Mouse (Mus musculus) embryonic fibroblast, embryonic 13.5 days (primary cell): ENCODE data around the gene Csde1.

ENCODE experiments used
- CTCF ChIP-seq: IDR thresholded peaks from 2 replicates; pipeline ENCODE4 v1.5.1; 2011; ENCODE audit warnings: mild to moderate bottlenecking, control low read depth, low read length, moderate library complexity, borderline replicate concordance; ENCODE audit not compliant: insufficient read depth
- POLR2A ChIP-seq: IDR thresholded peaks from 2 replicates; pipeline ENCODE4 v1.6.1; 2011; ENCODE audit warnings: low read depth, mild to moderate bottlenecking, control low read depth, low read length, moderate library complexity

DNA sequence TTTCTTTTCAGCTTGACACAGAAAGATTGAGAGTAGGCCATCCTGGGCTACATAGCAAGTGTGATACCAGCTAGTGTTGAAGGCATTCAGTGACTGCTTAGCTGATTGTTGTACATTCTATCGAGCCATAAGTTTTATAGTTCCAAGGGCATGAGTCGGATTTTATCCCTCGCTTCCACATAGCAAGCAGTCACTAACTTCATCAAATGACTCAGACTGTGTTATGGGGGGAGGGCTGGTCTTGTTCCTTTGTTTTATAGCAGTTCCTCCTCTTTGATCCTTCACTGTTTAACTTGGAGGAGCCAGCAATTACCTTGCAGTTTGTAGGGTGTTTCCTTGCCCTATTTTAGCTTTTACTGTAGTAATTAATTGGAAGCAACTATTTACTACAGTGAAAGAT is 22.6 kb upstream of the Csde1 start:
- TF ChIP-seq CTCF (no peak), POLR2A (0 out of 2 replicates have a peak, but pooled peaks have one; percentile 18)
